Mouse (Mus musculus): ENCODE data around the gene Fam19a2. TPM values are rescaled to one million over a fixed set of nuclear protein-coding genes. Genes with fewer than 3 reads are reported as not detected.

Gene Fam19a2
- polyA plus RNA-seq, 2 experiments = 3.0 to 3.2 TPM

DNA sequence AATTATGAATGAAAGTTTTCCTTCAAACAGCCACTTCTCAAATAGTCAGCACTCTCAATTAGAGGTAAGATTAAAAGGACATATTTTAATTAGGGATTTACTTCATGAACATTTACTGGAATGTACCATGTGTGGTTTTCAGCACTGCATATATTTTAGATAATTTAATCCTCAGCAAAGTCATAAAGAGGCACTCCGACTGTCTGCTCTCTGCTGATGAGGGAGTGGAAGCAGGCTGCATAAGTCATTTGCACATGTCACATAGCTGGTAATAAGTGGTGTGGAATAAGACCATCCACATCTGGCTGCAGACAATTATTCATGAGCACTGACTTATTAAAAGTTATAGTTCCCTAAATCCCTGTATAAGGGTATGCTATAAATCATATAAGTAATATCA is 484.5 kb downstream of the Fam19a2 start:
- no peak overlapping the region for H3K9ac ChIP-seq (ENCODE audit: low read depth, low read length, severe bottlenecking)
- TF ChIP-seq POLR2A (IDR thresholded peaks at IDR 0.05; ENCODE audit: borderline replicate concordance, extremely low read depth, insufficient read depth, insufficient read length) = no peak
- no peaks in the 10 kb centered on the region for H3K4me1 ChIP-seq (ENCODE audit: control insufficient read depth, insufficient read depth, low read length)
- no peak overlapping the region for H3K4me3 ChIP-seq (replicated peaks; ENCODE audit: low read length)
- 52% methylated on average over 1 of the region's 1 CpGs for WGBS
- no peaks in the 10 kb centered on the region for H3K27me3 ChIP-seq (ENCODE audit: control insufficient read depth, insufficient read depth, low read length)
- no peak overlapping the region for H3K4me2 ChIP-seq (replicated peaks; ENCODE audit: low read depth, low read length, severe bottlenecking)
- H3K36me3 ChIP-seq (ENCODE audit: control insufficient read depth, insufficient read depth, low read length) = no peaks in the 10 kb centered on the region
- DNase-seq (ENCODE audit: low spot score) = no peak
- H3K9me3 ChIP-seq (ENCODE audit: control insufficient read depth, low read length) = no peaks in the 10 kb centered on the region
- no peak for ATAC-seq (ENCODE audit: low FRiP score, low read depth)
- H3K27ac ChIP-seq (replicated peaks; ENCODE audit: low read depth, low read length) = no peak overlapping the region

- ATAC-seq (ENCODE audit: low FRiP score, low read depth) (no peak), DNase-seq (ENCODE audit: low spot score) (no peak)
- TF ChIP-seq POLR2A (IDR thresholded peaks at IDR 0.05; ENCODE audit: borderline replicate concordance, extremely low read depth, insufficient read depth, insufficient read length) = no peak
Observed at GRCm38 (mm10) chr10:123751676-123752280, 488.0 kb downstream of the Fam19a2 start.

GRCm38 (mm10) chr10:123752755-123753154 is 489.0 kb downstream of the Fam19a2 start:
- Histone ChIP-seq H3K9me3 (ENCODE audit: control insufficient read depth, low read length) (no peaks in the 10 kb centered on the region), H3K36me3 (ENCODE audit: control insufficient read depth, insufficient read depth, low read length) (no peaks in the 10 kb centered on the region), H3K27ac (replicated peaks; ENCODE audit: low read depth, low read length) (no peak overlapping the region), H3K9ac (ENCODE audit: low read depth, low read length, severe bottlenecking) (no peak overlapping the region), H3K27me3 (ENCODE audit: control insufficient read depth, insufficient read depth, low read length) (no peaks in the 10 kb centered on the region), H3K4me2 (replicated peaks; ENCODE audit: low read depth, low read length, severe bottlenecking) (no peak overlapping the region), H3K4me1 (ENCODE audit: control insufficient read depth, insufficient read depth, low read length) (no peaks in the 10 kb centered on the region), H3K4me3 (replicated peaks; ENCODE audit: low read length) (no peak overlapping the region)
- ATAC-seq (ENCODE audit: low FRiP score, low read depth) = no peak
- DNase-seq (ENCODE audit: low spot score) = no peak
- 82% methylated on average over 3 of the region's 3 CpGs for WGBS
- no peak for TF ChIP-seq POLR2A (IDR thresholded peaks at IDR 0.05; ENCODE audit: borderline replicate concordance, extremely low read depth, insufficient read depth, insufficient read length)

More at GRCm38 (mm10) chr10:123751676-123752280, 488.0 kb downstream of the Fam19a2 start:
- Histone ChIP-seq H3K27me3 (ENCODE audit: control insufficient read depth, insufficient read depth, low read length) (no peaks in the 10 kb centered on the region), H3K4me3 (replicated peaks; ENCODE audit: low read length) (no peak overlapping the region), H3K4me1 (ENCODE audit: control insufficient read depth, insufficient read depth, low read length) (no peaks in the 10 kb centered on the region), H3K27ac (replicated peaks; ENCODE audit: low read depth, low read length) (no peak overlapping the region), H3K4me2 (replicated peaks; ENCODE audit: low read depth, low read length, severe bottlenecking) (no peak overlapping the region), H3K9ac (ENCODE audit: low read depth, low read length, severe bottlenecking) (no peak overlapping the region), H3K9me3 (ENCODE audit: control insufficient read depth, low read length) (no peaks in the 10 kb centered on the region), H3K36me3 (ENCODE audit: control insufficient read depth, insufficient read depth, low read length) (no peaks in the 10 kb centered on the region)
- 57% methylated on average over 6 of the region's 6 CpGs for WGBS

- H3K4me2 ChIP-seq (replicated peaks; ENCODE audit: low read depth, low read length, severe bottlenecking) = no peak overlapping the region
- no peaks in the 10 kb centered on the region for H3K27me3 ChIP-seq (ENCODE audit: control insufficient read depth, insufficient read depth, low read length)
- no peak for ATAC-seq (ENCODE audit: low FRiP score, low read depth)
- H3K36me3 ChIP-seq (ENCODE audit: control insufficient read depth, insufficient read depth, low read length) = no peaks in the 10 kb centered on the region
- H3K9me3 ChIP-seq (ENCODE audit: control insufficient read depth, low read length) = no peaks in the 10 kb centered on the region
- H3K4me1 ChIP-seq (ENCODE audit: control insufficient read depth, insufficient read depth, low read length) = no peaks in the 10 kb centered on the region
- no peak overlapping the region for H3K9ac ChIP-seq (ENCODE audit: low read depth, low read length, severe bottlenecking)
- no peak overlapping the region for H3K4me3 ChIP-seq (replicated peaks; ENCODE audit: low read length)
- no peak for TF ChIP-seq POLR2A (IDR thresholded peaks at IDR 0.05; ENCODE audit: borderline replicate concordance, extremely low read depth, insufficient read depth, insufficient read length)
- no peak for DNase-seq (ENCODE audit: low spot score)
- 83% methylated on average over 4 of the region's 4 CpGs for WGBS
- H3K27ac ChIP-seq (replicated peaks; ENCODE audit: low read depth, low read length) = no peak overlapping the region
Observed at GRCm38 (mm10) chr10:123753996-123754395, 490.2 kb downstream of the Fam19a2 start.

- DNase-seq (ENCODE audit: low spot score) (no peak), ATAC-seq (ENCODE audit: low FRiP score, low read depth) (no peak)
- Histone ChIP-seq H3K4me3 (replicated peaks; ENCODE audit: low read length) (no peak overlapping the region), H3K27ac (replicated peaks; ENCODE audit: low read depth, low read length) (no peak overlapping the region), H3K4me1 (ENCODE audit: control insufficient read depth, insufficient read depth, low read length) (no peaks in the 10 kb centered on the region), H3K36me3 (ENCODE audit: control insufficient read depth, insufficient read depth, low read length) (no peaks in the 10 kb centered on the region), H3K4me2 (replicated peaks; ENCODE audit: low read depth, low read length, severe bottlenecking) (no peak overlapping the region), H3K9me3 (ENCODE audit: control insufficient read depth, low read length) (no peaks in the 10 kb centered on the region), H3K27me3 (ENCODE audit: control insufficient read depth, insufficient read depth, low read length) (no peaks in the 10 kb centered on the region), H3K9ac (ENCODE audit: low read depth, low read length, severe bottlenecking) (no peak overlapping the region)
- 83% methylated on average over 2 of the region's 2 CpGs for WGBS
- TF ChIP-seq POLR2A (IDR thresholded peaks at IDR 0.05; ENCODE audit: borderline replicate concordance, extremely low read depth, insufficient read depth, insufficient read length) = no peak
Observed at GRCm38 (mm10) chr10:123789374-123789773, 525.6 kb downstream of the Fam19a2 start.

Other genes with a start within 250 kb of the Fam19a2 start
- 83.3 and 105 TPM in 2 replicates for gene Mon2, start 187.5 kb upstream of the Fam19a2 start, polyA plus RNA-seq (2012; rRNA removed)
- 44.3 and 46.3 TPM in 2 replicates for gene Mon2, start 187.5 kb upstream of the Fam19a2 start, polyA plus RNA-seq (2014; fragmentation: Nextera tagmentation; extraction: Ambion mirVana)
- gene Usp15, start 67.0 kb upstream of the Fam19a2 start, polyA plus RNA-seq (2012; rRNA removed) = 27.6 and 42.7 TPM in 2 replicates
- gene Usp15, start 67.0 kb upstream of the Fam19a2 start, polyA plus RNA-seq (2014; fragmentation: Nextera tagmentation; extraction: Ambion mirVana) = 71.8 and 73.0 TPM in 2 replicates

Measured in limb, embryonic 14.5 days (tissue).